Mouse (Mus musculus): ENCODE results near the gene Rps6kc1. TPM values are rescaled to one million over a fixed set of nuclear protein-coding genes. Genes with fewer than 3 reads are reported as not detected.

The Rps6kc1 gene
- total and polyA plus RNA-seq, 2 experiments from 2014 or later = 26.1 to 42.8 TPM

DNA sequence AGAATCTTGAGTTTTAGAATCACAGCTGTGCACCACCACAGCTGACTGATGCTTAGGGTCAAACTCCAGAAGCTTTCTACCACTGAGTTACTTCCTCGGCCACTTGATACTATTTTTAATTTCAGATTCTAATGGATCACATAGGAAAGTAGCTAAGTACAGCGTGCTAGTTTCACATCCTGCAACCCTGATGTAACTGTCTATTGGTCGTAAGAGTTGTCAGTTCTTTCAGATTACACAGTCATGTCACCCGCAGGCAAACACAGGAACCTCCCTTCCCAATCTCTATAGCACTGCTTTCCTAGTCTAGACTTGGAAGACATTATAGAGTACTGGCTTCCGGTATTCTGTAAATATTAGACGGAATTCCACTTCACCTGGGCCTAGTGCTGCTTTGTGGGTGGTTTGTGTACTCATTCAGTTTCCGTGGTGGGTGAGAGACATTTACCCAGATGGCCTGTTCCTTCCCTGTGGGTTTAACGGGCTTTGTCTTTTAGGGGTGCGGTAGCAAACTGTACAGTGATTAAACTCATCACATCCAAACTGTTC lies 85.0 kb downstream of the Rps6kc1 start:
- peaks cover 7% of the 10 kb centered on the region; the same call in 1 of the 2 replicates for H3K36me3 ChIP-seq (ENCODE audit: insufficient read depth)
- H3K27me3 ChIP-seq (ENCODE audit: insufficient read depth, low read length) = no peaks in the 10 kb centered on the region
- no peaks in the 10 kb centered on the region for H3K4me1 ChIP-seq (ENCODE audit: insufficient read depth)
- no peak overlapping the region for H3K27ac ChIP-seq (ENCODE audit: low read depth, low read length)
- no peak overlapping the region for H3K9ac ChIP-seq
- H3K4me3 ChIP-seq (ENCODE audit: low read depth, low read length) = no peak overlapping the region
- TF ChIP-seq CTCF (IDR thresholded peaks at IDR 0.05; ENCODE audit: low read depth) = no peak
- no peak overlapping the region for H3K4me2 ChIP-seq (ENCODE audit: low read depth)
- 91% methylated on average over 9 of the region's 9 CpGs for WGBS
- DNase-seq = no peak
- H3K9me3 ChIP-seq (ENCODE audit: low read length) = no peaks in the 10 kb centered on the region
- no peak for ATAC-seq

DNA sequence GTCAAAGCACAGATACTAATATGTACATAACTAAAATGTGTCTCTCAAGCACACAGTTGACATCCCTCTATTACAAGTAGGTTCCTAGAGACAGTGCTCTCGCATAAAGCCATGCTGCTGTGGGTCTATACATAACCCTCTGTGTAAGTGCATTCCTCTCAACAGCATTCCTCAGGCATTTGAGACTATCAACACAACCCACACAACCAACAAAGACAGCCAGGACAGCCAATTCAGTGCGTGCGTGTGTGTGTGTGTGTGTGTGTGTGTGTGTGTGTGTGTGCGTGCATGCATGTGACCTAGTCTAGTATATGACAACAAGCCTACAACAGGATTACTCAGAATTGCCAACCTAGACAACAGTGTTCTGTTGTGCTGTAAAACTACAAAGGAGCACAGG lies 87.8 kb downstream of the Rps6kc1 start:
- 86% methylated on average over 4 of the region's 4 CpGs for WGBS

DNA sequence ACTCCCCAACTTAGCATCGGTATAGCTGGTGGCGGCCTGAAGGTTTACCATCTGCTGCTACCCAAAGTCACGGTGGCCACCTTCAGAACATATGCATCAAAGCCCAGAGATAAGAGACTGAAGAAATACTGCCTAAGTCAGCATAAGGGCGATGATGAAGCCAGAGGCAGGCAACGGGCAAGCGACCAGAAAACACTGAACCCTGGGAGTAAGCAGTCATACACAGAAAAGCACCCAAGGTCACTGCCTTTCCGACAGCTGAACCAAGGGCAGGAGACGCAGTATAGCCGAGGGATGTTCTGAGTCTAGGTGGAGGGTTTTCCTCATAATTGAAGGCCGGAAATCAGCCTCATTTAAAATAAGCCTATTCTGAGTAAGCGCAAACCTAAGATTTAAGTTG lies 95.4 kb downstream of the Rps6kc1 start:
- Histone ChIP-seq H3K4me1 (ENCODE audit: insufficient read depth) (no peaks in the 10 kb centered on the region), H3K27me3 (ENCODE audit: insufficient read depth, low read length) (no peaks in the 10 kb centered on the region), H3K4me3 (ENCODE audit: low read depth, low read length) (no peak overlapping the region), H3K9ac (no peak overlapping the region), H3K36me3 (ENCODE audit: insufficient read depth) (no peaks in the 10 kb centered on the region), H3K9me3 (ENCODE audit: low read length) (no peaks in the 10 kb centered on the region), H3K27ac (ENCODE audit: low read depth, low read length) (no peak overlapping the region), H3K4me2 (ENCODE audit: low read depth) (no peak overlapping the region)
- ATAC-seq (no peak), DNase-seq (no peak)
- no peak for TF ChIP-seq CTCF (IDR thresholded peaks at IDR 0.05; ENCODE audit: low read depth)
- 59% methylated on average over 11 of the region's 11 CpGs for WGBS

More for the DNA sequence above, 87.8 kb downstream of the Rps6kc1 start:
- no peak for TF ChIP-seq CTCF (IDR thresholded peaks at IDR 0.05; ENCODE audit: low read depth)
- H3K4me2 ChIP-seq (ENCODE audit: low read depth) = no peak overlapping the region
- no peaks in the 10 kb centered on the region for H3K9me3 ChIP-seq (ENCODE audit: low read length)
- peaks cover 3% of the 10 kb centered on the region; the same call in 1 of the 2 replicates for H3K36me3 ChIP-seq (ENCODE audit: insufficient read depth)
- no peaks in the 10 kb centered on the region for H3K4me1 ChIP-seq (ENCODE audit: insufficient read depth)
- H3K27ac ChIP-seq (ENCODE audit: low read depth, low read length) = no peak overlapping the region
- H3K9ac ChIP-seq = no peak overlapping the region
- no peak overlapping the region for H3K4me3 ChIP-seq (ENCODE audit: low read depth, low read length)
- no peaks in the 10 kb centered on the region for H3K27me3 ChIP-seq (ENCODE audit: insufficient read depth, low read length)
- ATAC-seq (no peak), DNase-seq (no peak)

DNA sequence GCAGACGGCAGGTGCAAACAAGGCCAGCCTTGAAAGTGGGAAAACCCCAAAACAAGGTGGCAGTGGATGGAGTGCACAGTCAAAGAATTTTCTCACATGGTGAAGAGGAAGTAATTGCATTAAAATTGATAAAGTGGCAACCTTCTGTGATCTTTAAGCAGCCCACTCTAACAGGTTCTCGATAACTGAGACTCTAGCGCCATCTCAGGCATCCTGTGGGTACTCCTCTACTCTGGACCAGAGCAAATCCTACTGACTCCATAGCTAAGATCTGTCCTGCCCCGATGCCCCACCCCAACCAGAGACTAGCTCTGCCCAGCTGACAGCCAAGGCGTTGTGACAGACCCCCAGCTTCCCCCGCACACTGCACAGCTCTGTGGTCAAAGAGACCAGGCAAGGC lies 101.2 kb downstream of the Rps6kc1 start:
- Histone ChIP-seq H3K4me1 (ENCODE audit: insufficient read depth) (no peaks in the 10 kb centered on the region), H3K4me2 (ENCODE audit: low read depth) (no peak overlapping the region), H3K27ac (ENCODE audit: low read depth, low read length) (no peak overlapping the region), H3K4me3 (ENCODE audit: low read depth, low read length) (no peak overlapping the region), H3K27me3 (ENCODE audit: insufficient read depth, low read length) (no peaks in the 10 kb centered on the region), H3K36me3 (ENCODE audit: insufficient read depth) (peaks cover 4% of the 10 kb centered on the region; the same call in 1 of the 2 replicates), H3K9ac (no peak overlapping the region), H3K9me3 (ENCODE audit: low read length) (no peaks in the 10 kb centered on the region)
- TF ChIP-seq CTCF (IDR thresholded peaks at IDR 0.05; ENCODE audit: low read depth) = peak; percentile 44
- WGBS = 78% methylated on average over 6 of the region's 6 CpGs
- no peak for DNase-seq
- 0 out of 2 replicates have a peak, but pooled peaks have one; percentile 47 for ATAC-seq

DNA sequence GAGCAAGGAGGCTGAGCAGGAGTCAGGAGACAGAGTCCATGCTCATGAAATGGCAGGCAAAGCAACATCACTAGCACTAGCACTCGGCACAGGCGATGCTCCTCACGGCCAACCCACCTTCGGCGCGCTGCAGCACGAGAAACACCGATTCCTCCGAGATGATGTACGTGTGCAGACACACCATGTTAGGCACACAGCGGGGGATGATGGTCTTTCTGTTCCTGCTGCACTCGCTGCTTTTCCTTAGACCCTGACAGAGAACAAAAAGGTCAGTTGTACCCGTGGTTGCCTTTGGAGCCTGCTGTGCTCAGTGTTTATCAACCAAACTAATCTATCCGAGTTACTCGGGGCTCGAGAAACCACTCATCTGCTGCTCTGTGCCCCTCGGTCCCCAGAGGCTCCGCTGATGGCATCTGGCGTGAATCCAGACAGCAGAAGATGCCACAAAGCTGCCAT lies 102.8 kb downstream of the Rps6kc1 start:
- no peak for TF ChIP-seq CTCF (IDR thresholded peaks at IDR 0.05; ENCODE audit: low read depth)
- no peaks in the 10 kb centered on the region for H3K9me3 ChIP-seq (ENCODE audit: low read length)
- no peak overlapping the region for H3K27ac ChIP-seq (ENCODE audit: low read depth, low read length)
- H3K4me1 ChIP-seq (ENCODE audit: insufficient read depth) = no peaks in the 10 kb centered on the region
- H3K4me2 ChIP-seq (ENCODE audit: low read depth) = no peak overlapping the region
- no peak overlapping the region for H3K4me3 ChIP-seq (ENCODE audit: low read depth, low read length)
- WGBS = 46% methylated on average over 19 of the region's 19 CpGs
- DNase-seq = peak; percentile 14
- H3K9ac ChIP-seq = no peak overlapping the region
- no peaks in the 10 kb centered on the region for H3K27me3 ChIP-seq (ENCODE audit: insufficient read depth, low read length)
- ATAC-seq = no peak
- peaks cover 4% of the 10 kb centered on the region; the same call in 1 of the 2 replicates for H3K36me3 ChIP-seq (ENCODE audit: insufficient read depth)

DNA sequence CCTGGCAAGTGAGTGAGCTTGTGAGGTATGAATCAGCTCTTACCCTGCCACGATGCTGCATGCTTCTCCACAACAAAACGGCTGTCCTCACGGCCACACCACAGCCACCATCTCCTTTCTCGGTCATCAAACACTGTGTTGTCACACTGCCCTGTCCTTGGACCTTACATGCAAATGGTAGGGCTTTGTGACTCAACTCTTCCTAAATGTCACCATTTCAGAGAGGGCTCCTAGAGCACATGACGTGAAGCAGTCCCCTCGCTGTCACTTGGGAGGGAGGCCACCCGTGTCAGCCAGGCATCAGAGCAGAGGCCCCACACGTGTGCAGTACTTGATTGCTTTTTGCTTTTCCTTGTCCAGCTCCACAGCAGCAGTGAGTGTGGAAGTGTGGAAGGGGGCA lies 104.8 kb downstream of the Rps6kc1 start:
- WGBS = 92% methylated on average over 8 of the region's 8 CpGs
- ATAC-seq = no peak
- Histone ChIP-seq H3K4me2 (ENCODE audit: low read depth) (no peak overlapping the region), H3K4me1 (ENCODE audit: insufficient read depth) (no peaks in the 10 kb centered on the region), H3K4me3 (ENCODE audit: low read depth, low read length) (no peak overlapping the region), H3K9ac (no peak overlapping the region), H3K27me3 (ENCODE audit: insufficient read depth, low read length) (no peaks in the 10 kb centered on the region), H3K36me3 (ENCODE audit: insufficient read depth) (peaks cover 6% of the 10 kb centered on the region; the same call in 1 of the 2 replicates), H3K27ac (ENCODE audit: low read depth, low read length) (no peak overlapping the region), H3K9me3 (ENCODE audit: low read length) (no peaks in the 10 kb centered on the region)
- DNase-seq = no peak
- TF ChIP-seq CTCF (IDR thresholded peaks at IDR 0.05; ENCODE audit: low read depth) = no peak

DNA sequence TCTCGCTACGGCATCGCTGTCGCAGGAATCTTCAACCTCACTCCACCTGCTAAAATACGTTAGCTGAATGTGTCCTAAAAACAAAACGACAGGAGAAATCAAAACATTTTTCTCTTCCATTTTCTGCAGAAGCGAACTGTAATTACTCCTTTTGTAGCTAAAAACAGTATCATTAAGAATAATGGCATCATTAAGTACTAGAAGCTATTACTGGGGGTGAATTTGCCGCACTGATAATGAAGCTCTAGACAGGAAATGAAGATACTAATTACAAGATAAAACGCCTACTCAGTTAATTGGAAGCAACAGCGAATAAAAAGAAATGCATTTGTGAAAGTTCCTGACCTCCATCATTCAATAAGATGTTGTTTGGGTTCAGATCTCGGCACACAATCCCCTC lies 112.9 kb downstream of the Rps6kc1 start:
- Histone ChIP-seq H3K27me3 (ENCODE audit: insufficient read depth, low read length) (no peaks in the 10 kb centered on the region), H3K4me1 (ENCODE audit: insufficient read depth) (peaks cover 9% of the 10 kb centered on the region; the same call in 1 of the 2 replicates)
- no peak for DNase-seq

More for the DNA sequence above, 112.9 kb downstream of the Rps6kc1 start:
- Histone ChIP-seq H3K4me2 (ENCODE audit: low read depth) (no peak overlapping the region), H3K36me3 (ENCODE audit: insufficient read depth) (peaks cover 21% of the 10 kb centered on the region), H3K9me3 (ENCODE audit: low read length) (no peaks in the 10 kb centered on the region), H3K4me3 (ENCODE audit: low read depth, low read length) (no peak overlapping the region), H3K27ac (ENCODE audit: low read depth, low read length) (no peak overlapping the region), H3K9ac (no peak overlapping the region)
- TF ChIP-seq CTCF (IDR thresholded peaks at IDR 0.05; ENCODE audit: low read depth) = no peak
- ATAC-seq = peak; percentile 69; the same call in 1 of the 2 replicates
- 48% methylated on average over 11 of the region's 11 CpGs for WGBS
